Mouse (Mus musculus) intestine, postnatal 0 days (tissue): Measurements from ENCODE around the gene 9930104L06Rik. TPM values are rescaled to one million over a fixed set of nuclear protein-coding genes. Genes with fewer than 3 reads are reported as not detected.

Source experiments
- ATAC-seq: fragments of 200-750 bp; cut with Nextera tagmentation; 2 replicates; pipeline ENCODE4 v1.8.0; 2017; ENCODE audit warnings: mild to moderate bottlenecking, moderate TSS enrichment, moderate library complexity
- H3K27ac ChIP-seq: fragments of 300-500 bp; sonication (generic); 2 replicates; pipeline ENCODE4 v1.5.1; 2014; ENCODE audit warnings: mild to moderate bottlenecking, low read depth, low read length, moderate library complexity
- H3K27me3 ChIP-seq: fragments of 300-500 bp; sonication (generic); replicated peaks from 2 replicates; pipeline ENCODE4 v1.6.1; 2014; ENCODE audit warnings: low read length, mixed read lengths; ENCODE audit not compliant: control insufficient read depth, insufficient read depth
- H3K36me3 ChIP-seq: fragments of 300-500 bp; sonication (generic); 2 replicates; pipeline ENCODE4 v1.6.1; 2014; ENCODE audit warnings: mild to moderate bottlenecking, moderate library complexity; ENCODE audit not compliant: control insufficient read depth, insufficient read depth
- H3K4me1 ChIP-seq: fragments of 300-500 bp; sonication (generic); replicated peaks from 2 replicates; pipeline ENCODE4 v1.6.1; 2014; ENCODE audit warnings: antibody characterized with exemption, low read length, mixed read lengths; ENCODE audit not compliant: control insufficient read depth, insufficient read depth
- H3K4me2 ChIP-seq: fragments of 300-500 bp; sonication (generic); replicated peaks from 2 replicates; pipeline ENCODE4 v1.6.1; 2014; ENCODE audit warnings: low read depth, mild to moderate bottlenecking, moderate library complexity
- H3K4me3 ChIP-seq: fragments of 300-500 bp; sonication (generic); 2 replicates; pipeline ENCODE4 v1.5.1; 2014; ENCODE audit warnings: low read depth, low read length
- H3K9ac ChIP-seq: fragments of 300-500 bp; sonication (generic); 2 replicates; pipeline ENCODE4 v1.6.1; 2014; ENCODE audit warnings: mild to moderate bottlenecking, low read depth, low read length
- H3K9me3 ChIP-seq: fragments of 300-500 bp; sonication (generic); 2 replicates; pipeline ENCODE4 v1.6.1; 2016; ENCODE audit warnings: mixed run types; ENCODE audit not compliant: control insufficient read depth
- CTCF ChIP-seq: sonication (generic); IDR thresholded peaks from 2 replicates; pipeline ENCODE4 v1.5.1; 2016; ENCODE audit warnings: low read depth, mild to moderate bottlenecking, control low read depth, antibody characterized with exemption, moderate library complexity
- WGBS: fragments of 180-500 bp; shearing (Covaris S2); extraction: QIAGEN DNeasy Blood & Tissue Kit; methylation state at CpG from one replicate; pipeline ENCODE4 v1.1.7; 2014; 5-methylcytosine and 5-hydroxymethylcytosine counted together
- polyA plus RNA-seq: library from polyadenylated mRNA; unstranded; fragments of >200 nt; fragmentation: Nextera tagmentation; extraction: Ambion mirVana; gene quantifications from 2 replicates; pipeline ENCODE4 v1.2.1, GENCODE M21; 2015

Gene 9930104L06Rik
- polyA plus RNA-seq, 1 experiment from 2014 or later: 4.3 TPM

DNA sequence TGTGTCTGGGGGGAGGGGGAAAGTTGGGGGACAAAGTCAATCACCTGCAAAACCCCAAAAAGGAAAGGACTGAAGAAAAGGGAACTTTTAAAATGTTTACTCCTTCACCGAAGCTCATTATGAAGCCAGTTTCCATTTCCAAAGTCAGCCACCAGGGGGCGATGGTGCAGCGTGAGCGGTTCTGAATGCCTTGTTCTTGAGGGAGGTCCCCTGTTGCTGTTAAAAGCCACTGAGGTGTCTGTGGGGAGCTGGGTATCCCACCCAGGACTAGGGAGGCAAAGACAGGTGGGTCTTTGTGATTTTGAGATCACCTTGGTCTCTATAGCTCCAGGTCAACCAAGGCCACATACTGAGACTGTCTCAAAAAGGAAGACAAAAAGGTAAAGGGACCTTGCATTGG lies 6.2 kb downstream of the 9930104L06Rik start:
- ATAC-seq: peak; percentile 36; the same call in 1 of the 2 replicates
- Histone ChIP-seq H3K4me1 (no peaks in the 10 kb centered on the region), H3K9me3 (no peaks in the 10 kb centered on the region), H3K9ac (no peak overlapping the region), H3K4me3 (no peak overlapping the region), H3K27me3 (no peaks in the 10 kb centered on the region), H3K36me3 (peaks cover 18% of the 10 kb centered on the region; the same call in 1 of the 2 replicates), H3K27ac (no peak overlapping the region), H3K4me2 (no peak overlapping the region)
- peak; percentile 96 for TF ChIP-seq CTCF
- 5% methylated on average over 4 of the region's 4 CpGs for WGBS

DNA sequence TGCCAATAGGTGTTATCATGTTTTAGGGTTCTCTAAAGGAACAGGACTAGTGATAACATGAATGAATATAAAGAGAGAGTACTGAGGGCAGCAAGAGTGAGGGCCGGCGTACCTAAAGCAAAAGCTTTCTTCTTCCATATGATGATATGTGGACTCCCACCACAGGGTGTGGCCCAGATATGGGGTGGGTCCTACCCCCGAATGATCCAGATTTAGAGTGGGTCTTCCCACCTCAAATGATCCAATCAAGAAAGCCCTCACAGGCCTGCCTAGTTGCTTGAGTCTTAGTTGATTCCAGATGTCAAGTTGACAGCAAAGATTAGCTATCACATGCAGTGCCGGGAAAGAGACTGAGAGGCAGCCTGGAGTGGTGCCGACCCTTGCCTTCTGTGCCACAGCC lies 6.9 kb downstream of the 9930104L06Rik start:
- no peak for ATAC-seq
- no peaks in the 10 kb centered on the region for H3K9me3 ChIP-seq
- peaks cover 18% of the 10 kb centered on the region; the same call in 1 of the 2 replicates for H3K36me3 ChIP-seq
- no peaks in the 10 kb centered on the region for H3K27me3 ChIP-seq
- no peak overlapping the region for H3K27ac ChIP-seq
- WGBS: 89% methylated on average over 5 of the region's 5 CpGs
- TF ChIP-seq CTCF: no peak
- H3K4me1 ChIP-seq: no peaks in the 10 kb centered on the region
- H3K4me2 ChIP-seq: no peak overlapping the region
- no peak overlapping the region for H3K4me3 ChIP-seq
- H3K9ac ChIP-seq: no peak overlapping the region

DNA sequence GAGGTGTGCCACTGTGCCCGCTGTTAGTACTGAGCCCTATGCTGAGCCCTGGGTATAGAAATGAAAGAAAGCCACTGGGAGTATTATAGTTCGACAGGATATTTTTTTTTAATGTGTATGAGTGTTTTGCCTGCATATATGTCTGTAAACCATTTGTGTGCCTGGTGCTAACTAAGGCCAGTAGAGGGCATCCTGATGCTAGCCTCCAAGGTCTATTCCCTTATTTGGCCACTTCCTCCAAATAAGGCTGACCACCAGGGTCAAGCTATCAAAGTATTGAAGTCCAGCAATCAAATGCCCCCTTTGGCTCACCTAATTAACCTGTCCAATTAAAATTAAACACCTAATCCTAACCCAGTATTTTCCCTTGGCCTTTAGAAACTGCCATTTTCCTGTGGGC lies 8.1 kb downstream of the 9930104L06Rik start:
- Histone ChIP-seq H3K36me3 (peaks cover 18% of the 10 kb centered on the region; the same call in 1 of the 2 replicates), H3K27me3 (no peaks in the 10 kb centered on the region), H3K27ac (no peak overlapping the region), H3K9me3 (no peaks in the 10 kb centered on the region), H3K4me2 (no peak overlapping the region), H3K4me1 (no peaks in the 10 kb centered on the region), H3K4me3 (no peak overlapping the region), H3K9ac (no peak overlapping the region)
- WGBS: 66% methylated on average over 2 of the region's 2 CpGs
- TF ChIP-seq CTCF: peak; percentile 68
- no peak for ATAC-seq

DNA sequence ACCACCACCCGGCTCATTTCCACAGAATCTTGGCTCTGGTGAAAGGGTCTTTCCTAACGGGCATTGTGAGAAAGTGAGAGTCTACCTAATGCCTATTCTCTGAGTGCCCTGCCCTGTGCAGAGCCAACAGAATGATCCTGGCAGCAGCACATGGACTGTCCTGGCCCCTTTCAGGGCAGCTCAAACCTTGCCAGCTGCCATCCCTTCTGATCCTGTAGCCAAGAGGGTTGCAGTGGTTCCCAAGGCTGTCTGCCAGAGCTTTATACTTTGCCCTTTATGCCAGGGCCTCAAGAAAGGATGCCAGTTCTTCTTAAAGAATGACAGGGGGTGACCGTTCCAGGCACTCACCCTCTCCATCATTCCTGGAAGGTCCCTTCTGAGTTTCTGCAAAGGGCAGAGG lies 12.6 kb downstream of the 9930104L06Rik start:
- Histone ChIP-seq H3K4me2 (no peak overlapping the region), H3K4me3 (no peak overlapping the region), H3K9me3 (no peaks in the 10 kb centered on the region), H3K27ac (no peak overlapping the region), H3K4me1 (no peaks in the 10 kb centered on the region), H3K27me3 (no peaks in the 10 kb centered on the region), H3K36me3 (no peaks in the 10 kb centered on the region), H3K9ac (no peak overlapping the region)
- no peak for TF ChIP-seq CTCF
- 88% methylated on average over 3 of the region's 3 CpGs for WGBS
- no peak for ATAC-seq

DNA sequence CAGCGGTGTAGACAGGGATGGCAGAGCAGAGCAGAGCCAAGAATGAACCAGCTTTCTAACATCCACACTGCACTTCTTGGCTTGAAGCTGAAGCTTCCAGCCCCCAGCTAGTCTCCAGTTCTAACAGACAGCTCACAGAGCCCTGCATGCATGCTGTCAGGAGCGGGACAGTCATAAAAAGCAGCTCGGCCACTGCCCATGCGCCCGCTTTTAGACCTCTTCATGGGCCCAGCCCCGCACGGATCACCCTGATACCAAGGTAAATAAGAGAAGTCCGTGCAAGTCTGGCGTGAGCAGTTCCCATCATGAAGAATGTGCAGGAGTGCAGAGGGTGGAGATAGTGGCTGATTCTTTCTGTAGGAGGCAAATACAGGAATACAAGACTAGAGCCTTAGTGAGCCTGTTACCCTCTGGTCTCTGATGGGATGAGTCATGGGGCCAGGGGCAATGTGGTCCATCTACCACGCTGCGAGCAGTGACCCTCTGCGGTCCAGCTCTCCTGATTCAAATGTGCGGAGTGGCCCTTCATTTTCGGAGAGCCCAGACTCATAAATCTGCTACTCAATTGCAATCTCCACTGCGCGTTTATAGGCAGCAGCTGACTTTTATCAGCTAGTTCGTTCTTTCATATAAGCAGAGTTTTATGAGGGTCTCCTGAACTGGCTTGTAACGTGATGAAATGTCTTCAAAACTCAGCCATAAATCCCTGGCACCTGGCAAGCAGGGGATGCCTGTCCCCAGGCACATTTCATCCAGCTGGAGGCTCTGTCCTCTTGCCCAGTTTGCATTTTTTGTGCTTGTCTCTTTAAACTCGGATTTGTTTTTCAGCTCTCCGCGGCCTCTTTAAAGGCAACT lies 13.6 kb downstream of the 9930104L06Rik start:
- H3K27me3 ChIP-seq: no peaks in the 10 kb centered on the region
- no peak overlapping the region for H3K4me3 ChIP-seq
- H3K9ac ChIP-seq: no peak overlapping the region
- ATAC-seq: no peak
- H3K4me1 ChIP-seq: no peaks in the 10 kb centered on the region
- no peaks in the 10 kb centered on the region for H3K9me3 ChIP-seq
- H3K4me2 ChIP-seq: no peak overlapping the region; the same call in 1 of the 2 replicates
- no peaks in the 10 kb centered on the region for H3K36me3 ChIP-seq
- TF ChIP-seq CTCF: no peak
- no peak overlapping the region for H3K27ac ChIP-seq
- 40% methylated on average over 21 of the region's 21 CpGs for WGBS

DNA sequence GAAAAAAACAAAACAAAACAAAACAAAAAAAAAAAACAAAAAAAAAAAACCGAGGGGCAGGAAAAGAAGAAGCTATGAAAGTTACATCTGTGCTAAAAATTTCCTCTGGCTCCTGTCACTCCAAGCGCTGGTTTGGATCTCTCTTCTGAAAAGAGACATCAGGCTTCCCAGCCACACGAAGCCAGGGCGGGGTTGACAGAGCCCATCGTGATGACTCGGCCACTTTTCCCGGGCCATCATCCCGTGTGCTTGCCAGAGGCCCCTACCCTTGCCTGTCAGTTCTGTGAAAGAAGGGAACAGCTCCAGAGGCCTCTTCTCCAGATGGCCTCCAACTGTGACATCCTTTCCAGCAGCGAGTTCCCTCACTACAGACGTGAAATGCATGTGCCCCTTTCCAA lies 14.2 kb downstream of the 9930104L06Rik start:
- Histone ChIP-seq H3K9ac (no peak overlapping the region), H3K4me1 (no peaks in the 10 kb centered on the region), H3K36me3 (no peaks in the 10 kb centered on the region), H3K4me3 (no peak overlapping the region), H3K27me3 (no peaks in the 10 kb centered on the region), H3K27ac (no peak overlapping the region), H3K4me2 (no peak overlapping the region), H3K9me3 (no peaks in the 10 kb centered on the region)
- no peak for ATAC-seq
- no peak for TF ChIP-seq CTCF
- 32% methylated on average over 10 of the region's 10 CpGs for WGBS
